Mouse (Mus musculus): ENCODE measurements around the gene Lin28b. TPM values are rescaled to one million over a fixed set of nuclear protein-coding genes. Genes with fewer than 3 reads are reported as not detected.

Gene Lin28b
- polyA plus RNA-seq, 1 experiment from 2014 or later: 0.92 TPM

DNA sequence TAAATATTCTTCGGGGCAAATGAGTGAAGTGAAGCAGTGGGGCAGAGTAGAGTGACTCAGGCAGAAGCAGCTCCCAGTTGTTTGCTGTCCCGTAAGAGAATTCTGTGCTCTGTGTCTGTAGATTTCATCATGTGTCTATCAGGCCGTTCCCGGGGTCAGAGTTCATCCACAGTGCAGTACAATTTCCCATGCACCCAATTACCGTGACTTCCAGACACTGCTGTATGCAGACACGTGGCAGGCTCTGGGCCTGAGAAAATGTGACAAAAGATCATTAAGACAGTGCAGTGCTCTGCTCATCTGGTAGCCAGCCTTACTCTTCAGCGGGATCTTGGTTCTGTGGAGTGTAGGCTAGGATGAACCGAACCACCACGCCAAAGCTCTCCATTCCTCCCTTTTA, 141.0 kb downstream of the Lin28b start:
- H3K4me1 ChIP-seq: no peaks in the 10 kb centered on the region
- no peak overlapping the region for H3K27ac ChIP-seq
- H3K4me2 ChIP-seq: no peak overlapping the region
- ATAC-seq (ENCODE audit: borderline replicate concordance, extremely low read depth, low FRiP score, low TSS enrichment): no peak
- H3K9me3 ChIP-seq: no peaks in the 10 kb centered on the region
- no peak overlapping the region for H3K9ac ChIP-seq
- H3K36me3 ChIP-seq: no peaks in the 10 kb centered on the region
- WGBS: 78% methylated on average over 9 of the region's 9 CpGs
- no peaks in the 10 kb centered on the region for H3K27me3 ChIP-seq
- no peak overlapping the region for H3K4me3 ChIP-seq

DNA sequence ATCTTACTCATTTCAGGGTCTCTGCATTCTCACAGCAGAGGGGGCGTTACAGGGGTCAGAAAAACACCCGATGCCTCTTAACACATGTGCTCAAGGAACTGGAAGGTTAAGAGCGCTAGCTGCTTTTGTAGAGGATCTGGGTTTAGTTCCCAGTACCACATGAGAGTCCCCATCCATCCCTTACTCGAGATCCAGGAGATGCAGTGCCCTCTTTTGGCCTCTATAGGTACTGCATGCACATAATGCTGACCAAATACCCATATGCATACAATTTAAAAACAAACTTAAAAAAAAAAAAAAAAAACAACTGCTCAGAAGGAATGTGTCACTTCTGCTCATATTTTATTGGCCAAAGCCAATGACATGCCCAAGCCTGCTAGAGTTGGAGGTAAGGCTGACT, 141.8 kb downstream of the Lin28b start:
- no peak overlapping the region for H3K27ac ChIP-seq
- H3K27me3 ChIP-seq: no peaks in the 10 kb centered on the region
- no peaks in the 10 kb centered on the region for H3K4me1 ChIP-seq
- WGBS: 80% methylated on average over 4 of the region's 4 CpGs
- ATAC-seq (ENCODE audit: borderline replicate concordance, extremely low read depth, low FRiP score, low TSS enrichment): no peak
- no peak overlapping the region for H3K4me2 ChIP-seq
- H3K9me3 ChIP-seq: no peaks in the 10 kb centered on the region
- H3K4me3 ChIP-seq: no peak overlapping the region
- H3K9ac ChIP-seq: no peak overlapping the region
- no peaks in the 10 kb centered on the region for H3K36me3 ChIP-seq

GRCm38 (mm10) chr10:45339106-45339505, 147.1 kb downstream of the Lin28b start:
- no peaks in the 10 kb centered on the region for H3K9me3 ChIP-seq
- no peaks in the 10 kb centered on the region for H3K36me3 ChIP-seq
- H3K27me3 ChIP-seq: peaks cover 34% of the 10 kb centered on the region
- no peak overlapping the region for H3K4me3 ChIP-seq
- 0 out of 2 replicates have a peak, but pooled peaks cover 4% of the 10 kb centered on the region for H3K4me1 ChIP-seq
- no peak overlapping the region for H3K27ac ChIP-seq
- ATAC-seq (ENCODE audit: borderline replicate concordance, extremely low read depth, low FRiP score, low TSS enrichment): no peak
- H3K4me2 ChIP-seq: no peak overlapping the region
- 64% methylated on average over 7 of the region's 7 CpGs for WGBS
- no peak overlapping the region for H3K9ac ChIP-seq

GRCm38 (mm10) chr10:45335434-45336422, 150.5 kb downstream of the Lin28b start, which contains the start of gene Bves:
TSS of gene Bves (plus strand) at chr10:45335772.
- H3K27me3 ChIP-seq: peaks cover 43% of the 10 kb centered on the region
- H3K27ac ChIP-seq: no peak within 1 kb of the TSS
- WGBS: 1% methylated on average over 113 of the region's 116 CpGs
- peak; percentile 84; the same call in 1 of the 2 replicates for ATAC-seq (ENCODE audit: borderline replicate concordance, extremely low read depth, low FRiP score, low TSS enrichment)
- H3K4me2 ChIP-seq: peak within 1 kb of the TSS; percentile 97
- peak within 1 kb of the TSS; percentile 67 for H3K4me3 ChIP-seq
- no peaks in the 10 kb centered on the region for H3K36me3 ChIP-seq
- H3K4me1 ChIP-seq: 0 out of 2 replicates have a peak, but pooled peaks cover 4% of the 10 kb centered on the region
- no peaks in the 10 kb centered on the region for H3K9me3 ChIP-seq
- peak within 1 kb of the TSS; percentile 57 for H3K9ac ChIP-seq

DNA sequence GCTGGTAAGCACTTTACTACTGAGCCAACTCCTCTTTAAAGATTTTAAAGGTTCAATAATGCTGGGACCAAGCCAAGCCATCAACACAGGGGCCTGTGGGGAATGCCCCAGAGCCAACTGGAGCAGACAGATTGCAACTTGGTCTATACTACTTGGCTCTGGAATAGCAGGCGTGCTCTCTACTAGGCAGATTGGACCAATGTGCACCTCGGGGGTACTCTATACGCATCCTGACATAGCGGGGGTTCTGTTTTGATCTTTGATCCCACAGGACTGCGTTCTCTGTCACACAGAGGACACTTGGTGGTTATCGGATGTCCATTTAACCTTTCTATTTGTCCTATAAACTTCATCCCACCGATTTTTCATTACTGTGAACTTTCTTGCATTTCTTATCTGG, 151.3 kb downstream of the Lin28b start:
- H3K4me1 ChIP-seq: 0 out of 2 replicates have a peak, but pooled peaks cover 4% of the 10 kb centered on the region
- no peak overlapping the region for H3K27ac ChIP-seq
- no peak for ATAC-seq (ENCODE audit: borderline replicate concordance, extremely low read depth, low FRiP score, low TSS enrichment)
- peak overlapping the region; percentile 67 for H3K4me3 ChIP-seq
- H3K27me3 ChIP-seq: peaks cover 43% of the 10 kb centered on the region
- 33% methylated on average over 7 of the region's 7 CpGs for WGBS
- H3K36me3 ChIP-seq: no peaks in the 10 kb centered on the region
- H3K9me3 ChIP-seq: no peaks in the 10 kb centered on the region
- peak overlapping the region; percentile 97 for H3K4me2 ChIP-seq
- no peak overlapping the region for H3K9ac ChIP-seq

GRCm38 (mm10) chr10:45328196-45329000, 157.8 kb downstream of the Lin28b start:
- WGBS: 66% methylated on average over 7 of the region's 7 CpGs
- Histone ChIP-seq H3K27me3 (peaks cover 2% of the 10 kb centered on the region; the same call in 1 of the 2 replicates), H3K4me1 (no peaks in the 10 kb centered on the region), H3K36me3 (no peaks in the 10 kb centered on the region), H3K4me2 (no peak overlapping the region), H3K9ac (no peak overlapping the region), H3K4me3 (no peak overlapping the region), H3K27ac (no peak overlapping the region), H3K9me3 (no peaks in the 10 kb centered on the region)
- no peak for ATAC-seq (ENCODE audit: borderline replicate concordance, extremely low read depth, low FRiP score, low TSS enrichment)

Other genes with a start within 250 kb of the Lin28b start
- gene Bves, start 150.6 kb downstream of the Lin28b start, polyA plus RNA-seq (2015; fragmentation: Nextera tagmentation; extraction: Ambion mirVana): 2.7 and 3.4 TPM in 2 replicates
- 19.8 and 22.2 TPM in 2 replicates for gene Hace1, start 91.4 kb upstream of the Lin28b start, polyA plus RNA-seq (2015; fragmentation: Nextera tagmentation; extraction: Ambion mirVana)

Data from lung, embryonic 15.5 days (tissue).